Mouse (Mus musculus): ENCODE results near the gene Slc17a3. TPM values are rescaled to one million over a fixed set of nuclear protein-coding genes. Genes with fewer than 3 reads are reported as not detected.

The Slc17a3 gene
- polyA plus RNA-seq, 1 experiment from 2014 or later = not detected

DNA sequence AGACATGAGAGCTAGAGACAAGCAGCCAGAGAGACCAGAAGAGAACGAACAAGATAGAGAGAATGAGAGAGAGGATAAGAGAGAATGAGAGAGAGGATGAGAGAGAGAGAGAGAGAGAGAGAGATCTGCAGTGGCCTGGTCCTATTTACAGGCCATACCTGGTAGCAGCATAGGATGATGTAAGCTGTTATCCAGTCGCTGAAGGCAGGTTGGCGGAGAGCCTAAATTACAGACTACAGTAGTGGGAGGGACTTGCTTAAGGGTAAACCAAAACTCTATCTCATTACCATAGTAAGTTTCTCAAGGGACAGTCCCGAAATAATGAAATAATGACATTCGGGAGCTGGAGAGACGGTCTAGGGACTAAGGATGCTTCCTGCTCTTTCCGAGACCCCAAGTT lies 28.2 kb downstream of the Slc17a3 start, which contains the start of gene Slc17a1:
Gene Slc17a1 (plus strand): TSS at position 346 of the 400 bp plus-strand sequence.
- H3K9ac ChIP-seq (ENCODE audit: low read depth, low read length) = no peak within 1 kb of the TSS
- no peak for ATAC-seq
- 82% methylated on average over 7 of the region's 7 CpGs for WGBS

DNA sequence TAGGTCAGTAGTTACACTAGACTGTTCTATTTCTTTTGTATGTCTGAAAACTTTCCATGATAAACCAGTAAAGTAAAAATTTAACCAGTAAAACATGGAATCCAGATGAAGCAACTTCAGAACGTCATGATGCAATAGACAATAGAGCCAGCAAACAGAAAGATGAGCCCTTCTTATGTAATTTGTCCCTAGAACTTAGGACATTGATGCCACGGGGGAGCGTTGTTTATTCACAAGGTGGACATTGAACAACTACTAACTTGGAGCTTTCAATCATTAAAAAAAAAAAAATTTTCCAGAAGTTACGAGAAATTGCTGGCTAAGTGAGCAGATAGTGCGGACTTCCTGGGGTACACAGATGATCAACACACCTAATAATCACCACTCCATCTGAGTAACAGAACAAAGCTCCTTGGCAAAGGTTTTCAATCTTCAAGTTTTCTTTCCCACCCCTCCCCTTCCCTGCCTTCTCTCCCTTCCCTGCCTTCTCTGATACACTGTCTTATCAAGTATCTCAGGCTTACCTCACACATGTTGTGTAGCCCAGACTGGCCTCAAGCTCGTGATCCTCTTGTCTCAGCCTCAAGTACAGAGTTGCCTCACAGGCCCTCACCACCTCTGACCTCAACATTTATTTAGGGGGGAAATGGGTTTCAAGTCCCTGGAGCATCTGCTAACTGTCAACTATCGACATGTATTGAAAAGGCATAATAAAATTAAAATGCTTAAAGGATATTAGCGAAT lies 29.7 kb downstream of the Slc17a3 start:
- no peak overlapping the region for H3K27ac ChIP-seq (ENCODE audit: low read depth, low read length)
- ATAC-seq = no peak
- WGBS = 94% methylated on average over 8 of the region's 8 CpGs

More for the DNA sequence above, 28.2 kb downstream of the Slc17a3 start, which contains the start of gene Slc17a1:
- no peaks in the 10 kb centered on the region for H3K36me3 ChIP-seq (ENCODE audit: control insufficient read depth, insufficient read depth, low read length)
- H3K27me3 ChIP-seq (replicated peaks; ENCODE audit: control insufficient read depth, insufficient read depth, low read length) = no peaks in the 10 kb centered on the region
- H3K27ac ChIP-seq (ENCODE audit: low read depth, low read length) = no peak within 1 kb of the TSS
- no peaks in the 10 kb centered on the region for H3K4me1 ChIP-seq (ENCODE audit: control insufficient read depth, insufficient read depth, low read depth, low read length)
- H3K4me2 ChIP-seq (ENCODE audit: low read length) = no peak within 1 kb of the TSS
- H3K9me3 ChIP-seq (ENCODE audit: control insufficient read depth, low read length) = no peaks in the 10 kb centered on the region
- H3K4me3 ChIP-seq (ENCODE audit: low read length) = no peak within 1 kb of the TSS

DNA sequence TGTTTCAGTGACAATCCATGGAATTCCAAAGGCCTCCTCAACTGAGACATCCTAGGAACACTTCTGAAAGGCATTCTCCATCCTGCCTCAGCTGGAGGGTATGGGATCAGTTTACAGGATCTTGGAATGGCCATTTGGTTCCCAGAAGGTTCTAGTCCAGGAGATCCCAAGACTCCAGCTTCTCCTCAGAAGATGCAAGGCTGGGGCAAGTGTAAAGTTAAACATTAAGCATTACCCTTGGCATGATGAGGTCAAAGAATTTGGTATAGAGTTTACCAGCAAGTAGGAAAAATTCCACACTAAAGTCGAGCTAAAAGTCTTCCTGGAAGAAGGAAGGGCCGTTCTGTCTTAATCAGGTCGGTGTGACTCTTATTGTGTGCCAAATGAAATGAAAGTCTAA lies 30.8 kb downstream of the Slc17a3 start:
- Histone ChIP-seq H3K4me2 (ENCODE audit: low read length) (no peak overlapping the region), H3K9ac (ENCODE audit: low read depth, low read length) (no peak overlapping the region), H3K4me3 (ENCODE audit: low read length) (no peak overlapping the region), H3K27me3 (replicated peaks; ENCODE audit: control insufficient read depth, insufficient read depth, low read length) (no peaks in the 10 kb centered on the region), H3K27ac (ENCODE audit: low read depth, low read length) (no peak overlapping the region), H3K9me3 (ENCODE audit: control insufficient read depth, low read length) (no peaks in the 10 kb centered on the region), H3K36me3 (ENCODE audit: control insufficient read depth, insufficient read depth, low read length) (no peaks in the 10 kb centered on the region), H3K4me1 (ENCODE audit: control insufficient read depth, insufficient read depth, low read depth, low read length) (no peaks in the 10 kb centered on the region)
- WGBS = 85% methylated on average over 3 of the region's 3 CpGs
- no peak for ATAC-seq

More for the DNA sequence above, 29.7 kb downstream of the Slc17a3 start:
- no peaks in the 10 kb centered on the region for H3K27me3 ChIP-seq (replicated peaks; ENCODE audit: control insufficient read depth, insufficient read depth, low read length)
- H3K36me3 ChIP-seq (ENCODE audit: control insufficient read depth, insufficient read depth, low read length) = no peaks in the 10 kb centered on the region
- no peak overlapping the region for H3K4me2 ChIP-seq (ENCODE audit: low read length)
- H3K4me1 ChIP-seq (ENCODE audit: control insufficient read depth, insufficient read depth, low read depth, low read length) = no peaks in the 10 kb centered on the region
- H3K9ac ChIP-seq (ENCODE audit: low read depth, low read length) = no peak overlapping the region
- no peaks in the 10 kb centered on the region for H3K9me3 ChIP-seq (ENCODE audit: control insufficient read depth, low read length)
- H3K4me3 ChIP-seq (ENCODE audit: low read length) = no peak overlapping the region

- no peaks in the 10 kb centered on the region for H3K4me1 ChIP-seq (ENCODE audit: control insufficient read depth, insufficient read depth, low read depth, low read length)
- no peaks in the 10 kb centered on the region for H3K36me3 ChIP-seq (ENCODE audit: control insufficient read depth, insufficient read depth, low read length)
- H3K4me3 ChIP-seq (ENCODE audit: low read length) = no peak overlapping the region
- WGBS = 84% methylated on average over 5 of the region's 5 CpGs
- H3K27ac ChIP-seq (ENCODE audit: low read depth, low read length) = no peak overlapping the region
- ATAC-seq = no peak
- no peak overlapping the region for H3K4me2 ChIP-seq (ENCODE audit: low read length)
- H3K27me3 ChIP-seq (replicated peaks; ENCODE audit: control insufficient read depth, insufficient read depth, low read length) = no peaks in the 10 kb centered on the region
- H3K9me3 ChIP-seq (ENCODE audit: control insufficient read depth, low read length) = no peaks in the 10 kb centered on the region
- H3K9ac ChIP-seq (ENCODE audit: low read depth, low read length) = no peak overlapping the region
Observed at GRCm38 (mm10) chr13:23873141-23873540, 33.9 kb downstream of the Slc17a3 start.

- WGBS = 79% methylated on average over 3 of the region's 3 CpGs
- Histone ChIP-seq H3K36me3 (ENCODE audit: control insufficient read depth, insufficient read depth, low read length) (no peaks in the 10 kb centered on the region), H3K4me3 (ENCODE audit: low read length) (no peak overlapping the region), H3K27me3 (replicated peaks; ENCODE audit: control insufficient read depth, insufficient read depth, low read length) (no peaks in the 10 kb centered on the region), H3K4me2 (ENCODE audit: low read length) (no peak overlapping the region), H3K27ac (ENCODE audit: low read depth, low read length) (no peak overlapping the region), H3K9ac (ENCODE audit: low read depth, low read length) (no peak overlapping the region), H3K9me3 (ENCODE audit: control insufficient read depth, low read length) (no peaks in the 10 kb centered on the region), H3K4me1 (ENCODE audit: control insufficient read depth, insufficient read depth, low read depth, low read length) (no peaks in the 10 kb centered on the region)
- ATAC-seq = no peak
Observed at GRCm38 (mm10) chr13:23879106-23879505, 39.9 kb downstream of the Slc17a3 start.

- WGBS = 92% methylated on average over 5 of the region's 5 CpGs
- Histone ChIP-seq H3K27ac (ENCODE audit: low read depth, low read length) (no peak overlapping the region), H3K4me1 (ENCODE audit: control insufficient read depth, insufficient read depth, low read depth, low read length) (no peaks in the 10 kb centered on the region), H3K36me3 (ENCODE audit: control insufficient read depth, insufficient read depth, low read length) (no peaks in the 10 kb centered on the region), H3K4me2 (ENCODE audit: low read length) (no peak overlapping the region), H3K9me3 (ENCODE audit: control insufficient read depth, low read length) (no peaks in the 10 kb centered on the region), H3K9ac (ENCODE audit: low read depth, low read length) (no peak overlapping the region), H3K4me3 (ENCODE audit: low read length) (no peak overlapping the region), H3K27me3 (replicated peaks; ENCODE audit: control insufficient read depth, insufficient read depth, low read length) (no peaks in the 10 kb centered on the region)
- no peak for ATAC-seq
Observed at GRCm38 (mm10) chr13:23879636-23880035, 40.4 kb downstream of the Slc17a3 start.

GRCm38 (mm10) chr13:23885540-23885939 lies 46.3 kb downstream of the Slc17a3 start:
- Histone ChIP-seq H3K9ac (ENCODE audit: low read depth, low read length) (no peak overlapping the region), H3K9me3 (ENCODE audit: control insufficient read depth, low read length) (no peaks in the 10 kb centered on the region), H3K4me1 (ENCODE audit: control insufficient read depth, insufficient read depth, low read depth, low read length) (no peaks in the 10 kb centered on the region), H3K36me3 (ENCODE audit: control insufficient read depth, insufficient read depth, low read length) (no peaks in the 10 kb centered on the region), H3K27me3 (replicated peaks; ENCODE audit: control insufficient read depth, insufficient read depth, low read length) (no peaks in the 10 kb centered on the region), H3K4me3 (ENCODE audit: low read length) (no peak overlapping the region), H3K4me2 (ENCODE audit: low read length) (no peak overlapping the region), H3K27ac (ENCODE audit: low read depth, low read length) (no peak overlapping the region)
- no peak for ATAC-seq
- WGBS = 59% methylated on average over 2 of the region's 2 CpGs

GRCm38 (mm10) chr13:23887026-23887725 lies 47.9 kb downstream of the Slc17a3 start:
- Histone ChIP-seq H3K36me3 (ENCODE audit: control insufficient read depth, insufficient read depth, low read length) (no peaks in the 10 kb centered on the region), H3K9me3 (ENCODE audit: control insufficient read depth, low read length) (no peaks in the 10 kb centered on the region), H3K27me3 (replicated peaks; ENCODE audit: control insufficient read depth, insufficient read depth, low read length) (no peaks in the 10 kb centered on the region), H3K27ac (ENCODE audit: low read depth, low read length) (no peak overlapping the region), H3K4me1 (ENCODE audit: control insufficient read depth, insufficient read depth, low read depth, low read length) (no peaks in the 10 kb centered on the region), H3K4me3 (ENCODE audit: low read length) (no peak overlapping the region), H3K4me2 (ENCODE audit: low read length) (no peak overlapping the region), H3K9ac (ENCODE audit: low read depth, low read length) (no peak overlapping the region)
- ATAC-seq = no peak
- WGBS = 90% methylated on average over 3 of the region's 3 CpGs

GRCm38 (mm10) chr13:23889011-23889605 lies 49.9 kb downstream of the Slc17a3 start:
- Histone ChIP-seq H3K4me1 (ENCODE audit: control insufficient read depth, insufficient read depth, low read depth, low read length) (no peaks in the 10 kb centered on the region), H3K4me3 (ENCODE audit: low read length) (no peak overlapping the region), H3K9ac (ENCODE audit: low read depth, low read length) (no peak overlapping the region), H3K36me3 (ENCODE audit: control insufficient read depth, insufficient read depth, low read length) (no peaks in the 10 kb centered on the region), H3K9me3 (ENCODE audit: control insufficient read depth, low read length) (no peaks in the 10 kb centered on the region), H3K4me2 (ENCODE audit: low read length) (no peak overlapping the region), H3K27me3 (replicated peaks; ENCODE audit: control insufficient read depth, insufficient read depth, low read length) (no peaks in the 10 kb centered on the region), H3K27ac (ENCODE audit: low read depth, low read length) (no peak overlapping the region)
- WGBS = 76% methylated on average over 6 of the region's 6 CpGs
- ATAC-seq = no peak

Data from hindbrain, embryonic 16.5 days (tissue).